Mouse (Mus musculus) lung, postnatal 0 days (tissue): ENCODE measurements at regions not wholly inside any gene's neighbourhood (a gene's known extent, or its start where the extent isn't known, plus 50 kb on each side); places are given as distances from the start of the nearest gene placed in this dataset.

Source experiments
- ATAC-seq: fragments of 200-750 bp; cut with Nextera tagmentation; 2 replicates; pipeline ENCODE4 v1.8.0; 2017; ENCODE audit warnings: moderate library complexity
- DNase-seq: peaks from one replicate; pipeline ENCODE4 v3.0.0-alpha.2; 2016; ENCODE audit warnings: low spot score
- H3K27ac ChIP-seq: fragments of 300-500 bp; sonication (generic); 2 replicates; pipeline ENCODE4 v1.5.1; 2014; ENCODE audit warnings: antibody characterized with exemption, mild to moderate bottlenecking, low read length, mixed read lengths
- H3K27me3 ChIP-seq: fragments of 300-500 bp; sonication (generic); replicated peaks from 2 replicates; pipeline ENCODE4 v1.6.1; 2014; ENCODE audit warnings: low read length, mixed read lengths; ENCODE audit not compliant: insufficient read depth
- H3K36me3 ChIP-seq: fragments of 300-500 bp; sonication (generic); 2 replicates; pipeline ENCODE4 v1.6.1; 2014; ENCODE audit warnings: low read length, mixed read lengths; ENCODE audit not compliant: insufficient read depth
- H3K4me1 ChIP-seq: fragments of 300-500 bp; sonication (generic); 2 replicates; pipeline ENCODE4 v1.6.1; 2014; ENCODE audit warnings: antibody characterized with exemption, low read depth, low read length, mixed read lengths; ENCODE audit not compliant: insufficient read depth
- H3K4me2 ChIP-seq: fragments of 300-500 bp; sonication (generic); replicated peaks from 2 replicates; pipeline ENCODE4 v1.6.1; 2014; ENCODE audit warnings: low read depth, mild to moderate bottlenecking, low read length, moderate library complexity, mixed read lengths
- H3K4me3 ChIP-seq: fragments of 300-500 bp; sonication (generic); 2 replicates; pipeline ENCODE4 v1.5.1; 2014; ENCODE audit warnings: low read depth, low read length
- H3K9ac ChIP-seq: fragments of 300-500 bp; sonication (generic); replicated peaks from 2 replicates; pipeline ENCODE4 v1.6.1; 2014; ENCODE audit warnings: low read depth, mild to moderate bottlenecking
- H3K9me3 ChIP-seq: fragments of 300-500 bp; sonication (generic); 2 replicates; pipeline ENCODE4 v1.6.1; 2016; ENCODE audit warnings: low read length, mixed read lengths
- CTCF ChIP-seq: IDR thresholded peaks from 2 replicates; pipeline ENCODE4 v1.5.1; 2016; ENCODE audit warnings: antibody characterized with exemption, mild to moderate bottlenecking
- EP300 ChIP-seq: IDR thresholded peaks from 2 replicates; pipeline ENCODE4 v1.6.1; 2016; ENCODE audit warnings: antibody characterized with exemption, mild to moderate bottlenecking, control low read depth
- WGBS: fragments of 180-500 bp; shearing (Covaris S2); extraction: QIAGEN DNeasy Blood & Tissue Kit; methylation state at CpG from one replicate; pipeline ENCODE4 v1.1.7; 2014; 5-methylcytosine and 5-hydroxymethylcytosine counted together

- Histone ChIP-seq H3K9me3 (no peaks in the 10 kb centered on the region), H3K27me3 (no peaks in the 10 kb centered on the region), H3K4me3 (no peak overlapping the region), H3K36me3 (no peaks in the 10 kb centered on the region), H3K27ac (no peak overlapping the region), H3K4me1 (no peaks in the 10 kb centered on the region), H3K4me2 (no peak overlapping the region), H3K9ac (no peak overlapping the region)
- WGBS = 79% methylated on average over 6 of the region's 6 CpGs
- DNase-seq (no peak), ATAC-seq (no peak)
- TF ChIP-seq EP300 (no peak), CTCF (no peak)
These were observed 161.1 kb downstream of the Xpnpep1 start for GRCm38 (mm10) chr19:52878812-52879502.

- 78% methylated on average over 1 of the region's 1 CpGs for WGBS
- ATAC-seq = no peak
- Histone ChIP-seq H3K9ac (no peak overlapping the region), H3K27me3 (no peaks in the 10 kb centered on the region), H3K4me3 (no peak overlapping the region), H3K4me1 (no peaks in the 10 kb centered on the region), H3K4me2 (no peak overlapping the region), H3K9me3 (no peaks in the 10 kb centered on the region), H3K36me3 (no peaks in the 10 kb centered on the region), H3K27ac (no peak overlapping the region)
- no peak for DNase-seq
- TF ChIP-seq EP300 (no peak), CTCF (no peak)
These were observed 173.4 kb downstream of the Xpnpep1 start for GRCm38 (mm10) chr19:52866635-52867034.

- H3K4me1 ChIP-seq = no peaks in the 10 kb centered on the region
- H3K4me3 ChIP-seq = no peak overlapping the region
- no peak overlapping the region for H3K27ac ChIP-seq
- no peak overlapping the region for H3K4me2 ChIP-seq
- H3K27me3 ChIP-seq = no peaks in the 10 kb centered on the region
- no peak for TF ChIP-seq CTCF
- TF ChIP-seq EP300 = no peak
- WGBS = 43% methylated on average over 9 of the region's 9 CpGs
- H3K9me3 ChIP-seq = no peaks in the 10 kb centered on the region
- no peak for DNase-seq
- H3K36me3 ChIP-seq = no peaks in the 10 kb centered on the region
- H3K9ac ChIP-seq = no peak overlapping the region
- ATAC-seq = no peak
These were observed 178.4 kb downstream of the Xpnpep1 start for GRCm38 (mm10) chr19:52861576-52861975.

- peak; percentile 62 for DNase-seq
- Histone ChIP-seq H3K27ac (no peak overlapping the region), H3K4me1 (no peaks in the 10 kb centered on the region), H3K4me3 (no peak overlapping the region), H3K4me2 (no peak overlapping the region), H3K36me3 (no peaks in the 10 kb centered on the region), H3K9me3 (no peaks in the 10 kb centered on the region), H3K9ac (no peak overlapping the region), H3K27me3 (no peaks in the 10 kb centered on the region)
- 68% methylated on average over 7 of the region's 7 CpGs for WGBS
- peak; percentile 30 for ATAC-seq
- TF ChIP-seq CTCF (0 out of 2 replicates have a peak, but pooled peaks have one; percentile 4), EP300 (no peak)
These were observed 185.8 kb downstream of the Xpnpep1 start for GRCm38 (mm10) chr19:52854068-52854682.

- TF ChIP-seq EP300 (no peak), CTCF (no peak)
- no peak overlapping the region for H3K4me2 ChIP-seq
- H3K4me3 ChIP-seq = no peak overlapping the region
- no peaks in the 10 kb centered on the region for H3K9me3 ChIP-seq
- H3K36me3 ChIP-seq = no peaks in the 10 kb centered on the region
- H3K27ac ChIP-seq = no peak overlapping the region
- no peak for DNase-seq
- H3K4me1 ChIP-seq = no peaks in the 10 kb centered on the region
- no peak overlapping the region for H3K9ac ChIP-seq
- 73% methylated on average over 7 of the region's 7 CpGs for WGBS
- ATAC-seq = no peak
- H3K27me3 ChIP-seq = no peaks in the 10 kb centered on the region
These were observed 223.8 kb downstream of the Xpnpep1 start for GRCm38 (mm10) chr19:52816202-52816601.

- no peak overlapping the region for H3K4me3 ChIP-seq
- no peaks in the 10 kb centered on the region for H3K36me3 ChIP-seq
- no peak overlapping the region for H3K27ac ChIP-seq
- H3K27me3 ChIP-seq = no peaks in the 10 kb centered on the region
- H3K4me1 ChIP-seq = no peaks in the 10 kb centered on the region
- no peak overlapping the region for H3K4me2 ChIP-seq
- no peak for ATAC-seq
- TF ChIP-seq EP300 = no peak
- TF ChIP-seq CTCF = no peak
- H3K9me3 ChIP-seq = no peaks in the 10 kb centered on the region
- 65% methylated on average over 6 of the region's 6 CpGs for WGBS
- H3K9ac ChIP-seq = no peak overlapping the region
- DNase-seq = no peak
These were observed 228.0 kb downstream of the Xpnpep1 start for GRCm38 (mm10) chr19:52812046-52812445.
